Mouse (Mus musculus) spleen, postnatal 10 days (tissue): ENCODE measurements around the gene Serpina6.

Source experiments
- DNase-seq, 2 experiments: peaks; one replicate each; pipeline ENCODE4 v3.0.0; 2021 to 2022; ENCODE audit warnings: low spot score in 2 of 2

Gene Serpina6

DNA sequence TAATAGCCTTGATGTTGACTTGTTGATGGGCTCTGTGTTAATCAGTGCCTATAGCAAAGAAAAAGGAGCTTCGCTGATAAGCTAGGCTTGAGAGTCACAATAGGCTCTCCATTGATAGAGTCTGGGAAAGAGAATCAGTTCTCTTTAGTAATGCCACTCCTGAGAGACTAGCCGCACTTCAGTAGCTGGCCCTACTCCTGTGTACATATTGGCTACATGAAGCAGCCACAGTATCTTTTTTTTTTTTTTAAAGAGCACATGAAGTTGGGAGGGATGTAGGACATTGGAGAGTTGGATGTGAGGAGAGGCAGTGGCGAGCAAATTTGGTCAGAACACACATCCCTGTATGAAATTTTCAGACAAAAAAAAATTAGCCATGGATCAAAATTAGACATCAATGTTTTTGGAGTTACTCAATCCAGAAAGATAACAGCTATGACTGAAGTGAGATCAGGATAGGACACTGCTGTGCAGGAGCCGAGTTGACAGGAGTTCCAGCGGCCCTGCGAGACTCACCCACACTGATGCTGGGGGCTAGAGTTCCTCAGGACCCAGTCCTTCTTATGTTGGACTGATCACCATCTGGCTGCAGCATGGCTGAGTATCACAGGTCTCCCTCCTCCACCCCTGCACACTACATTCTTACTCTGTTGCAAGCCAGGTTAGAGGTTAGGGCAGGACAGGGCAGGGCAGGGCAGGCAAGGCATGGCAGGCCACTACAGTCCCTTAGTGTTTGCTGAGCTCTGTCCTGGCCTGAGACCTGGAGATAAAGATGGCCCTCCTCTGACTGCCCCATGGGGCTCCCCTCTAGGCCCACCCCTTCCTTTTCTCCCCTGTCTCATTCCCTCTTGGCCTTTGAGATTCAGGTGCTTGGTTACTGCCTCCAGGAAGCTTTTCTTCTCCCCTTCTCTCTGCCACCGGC, 1.6 kb downstream of the Serpina6 start:
- DNase-seq = no peak

DNA sequence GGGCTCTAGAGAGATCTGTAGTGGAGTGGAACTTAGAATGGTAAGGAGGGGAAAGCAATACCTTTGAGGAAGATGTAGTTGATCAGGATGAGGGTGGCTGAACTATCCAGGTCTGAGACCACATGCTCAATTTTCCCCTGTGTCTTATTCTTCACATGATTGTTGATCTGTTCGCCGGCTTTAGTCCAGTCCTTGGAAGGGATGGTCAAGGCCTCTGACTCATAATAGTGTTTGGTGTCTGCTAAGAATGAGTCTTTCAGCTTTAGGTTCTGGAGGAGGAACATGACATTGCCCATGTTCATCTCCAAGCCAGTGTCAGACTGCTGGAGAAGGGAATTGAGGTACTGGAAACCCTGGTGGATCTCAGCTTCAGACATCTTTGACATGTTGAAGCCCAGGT, 3.2 kb downstream of the Serpina6 start:
- DNase-seq = no peak

DNA sequence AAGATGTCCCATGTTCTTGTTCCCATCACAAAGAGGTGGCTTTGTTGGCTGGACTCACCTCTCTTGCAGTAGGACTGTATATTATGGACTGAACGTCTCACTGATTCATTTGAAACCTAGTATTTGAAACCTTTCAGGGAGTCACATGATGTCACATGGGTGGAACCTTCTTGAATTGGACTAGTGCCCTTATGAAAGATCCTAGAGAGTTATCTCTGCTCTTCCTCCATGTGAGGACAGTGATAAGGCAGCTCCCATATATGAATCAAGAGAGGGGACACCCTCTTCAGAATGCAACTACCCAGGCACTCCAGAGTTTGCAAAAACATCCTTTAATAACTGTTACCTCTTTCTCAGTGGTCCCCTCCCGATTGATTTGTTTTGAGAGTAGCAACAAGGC, 10.7 kb downstream of the Serpina6 start:
- DNase-seq = no peak

DNA sequence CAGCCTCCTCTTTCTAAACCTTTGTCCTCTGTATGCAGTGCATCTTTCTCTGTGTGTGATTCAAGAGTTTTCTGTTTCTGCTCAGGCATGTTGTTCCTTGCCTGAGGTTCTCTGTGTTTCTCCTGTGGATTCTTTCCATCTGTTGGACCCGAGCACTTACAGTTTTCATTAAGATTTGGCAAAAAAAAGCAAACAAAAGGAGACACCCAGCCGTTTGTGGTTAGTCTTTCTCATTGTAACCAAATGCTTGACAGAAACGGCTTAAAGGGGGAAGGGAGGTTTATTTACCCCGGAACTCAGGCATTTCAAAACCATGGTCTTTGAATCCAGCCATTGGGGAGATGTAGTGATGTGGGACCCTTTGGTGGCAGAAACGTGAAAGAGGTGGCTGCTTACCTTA, 12.4 kb downstream of the Serpina6 start:
- DNase-seq = no peak

DNA sequence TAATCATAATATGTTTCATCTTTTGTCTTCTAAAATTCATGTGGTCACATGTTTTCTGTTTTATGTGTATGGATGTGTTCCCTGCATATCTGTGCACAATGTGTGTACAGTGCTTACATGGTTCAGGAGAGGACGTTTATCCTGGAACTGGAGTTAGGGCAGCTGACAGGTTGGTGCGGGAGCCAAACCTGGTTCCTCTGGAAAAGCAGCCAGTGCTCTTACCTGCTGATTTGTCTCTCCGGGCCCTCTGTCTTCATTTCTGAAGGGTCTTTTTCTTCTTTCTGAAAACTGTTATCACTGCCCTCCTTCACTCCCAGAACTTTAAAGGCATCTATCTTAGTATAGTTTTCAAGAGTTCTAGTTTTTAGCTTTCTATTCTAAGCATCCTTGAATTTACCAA, 13.2 kb downstream of the Serpina6 start:
- no peak for DNase-seq

DNA sequence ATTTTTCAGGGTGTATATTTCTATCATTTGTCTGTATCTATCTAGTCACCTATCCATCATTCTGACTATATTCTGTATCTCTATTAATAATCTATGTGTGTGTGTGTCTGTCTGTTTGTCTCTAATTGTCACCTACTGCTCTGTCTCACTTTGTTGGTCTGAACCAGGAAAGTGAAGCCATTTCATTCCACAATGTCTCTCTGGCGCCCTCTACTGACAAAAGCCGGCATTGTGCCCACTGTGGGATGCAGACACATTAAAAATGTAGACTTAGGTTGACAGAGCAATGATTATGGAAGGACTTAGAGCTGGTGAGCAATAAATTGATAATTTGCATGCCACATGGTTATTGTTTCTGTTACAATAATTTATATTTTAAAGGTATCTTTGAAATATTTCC, 13.7 kb downstream of the Serpina6 start:
- DNase-seq = peak; percentile 50 to 76

DNA sequence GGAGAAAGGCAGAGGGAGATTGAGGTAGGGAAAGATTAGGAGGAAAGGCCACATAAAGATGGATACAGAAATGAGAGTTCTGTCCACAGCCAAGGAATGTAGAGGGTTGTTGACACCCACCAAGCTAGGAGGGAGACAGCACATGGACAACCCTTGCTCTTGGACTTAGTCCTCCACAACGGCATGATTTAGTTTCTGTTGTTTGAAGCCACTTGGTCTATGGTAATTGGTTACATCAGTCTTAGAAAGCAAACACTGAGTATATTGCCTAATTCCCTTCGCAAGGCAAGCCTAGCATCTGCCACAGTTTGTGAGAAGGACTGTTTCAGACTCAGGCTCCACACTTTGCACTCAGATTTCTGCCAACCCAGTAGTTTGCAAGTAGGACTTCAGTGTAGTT, 21.2 kb downstream of the Serpina6 start:
- no peak for DNase-seq

DNA sequence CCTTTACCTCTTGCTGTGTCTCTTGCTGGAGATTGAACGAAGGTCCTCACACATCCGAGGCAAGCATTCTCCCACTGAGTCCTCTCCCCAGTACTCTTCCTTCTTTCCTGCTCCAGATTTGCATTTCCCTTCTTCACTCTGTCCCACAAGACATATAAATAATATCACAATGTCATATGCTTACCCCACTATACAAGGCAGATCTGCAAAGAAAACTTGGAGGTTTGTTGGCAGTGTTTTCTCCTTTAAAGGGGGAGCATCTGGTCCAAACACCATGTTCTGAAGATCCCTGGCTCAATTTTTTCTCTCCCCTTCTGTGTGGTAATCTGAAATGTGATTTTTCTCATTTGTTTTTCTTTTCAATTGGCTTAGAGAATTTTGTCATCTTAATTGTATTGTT, 22.6 kb downstream of the Serpina6 start:
- no peak for DNase-seq

DNA sequence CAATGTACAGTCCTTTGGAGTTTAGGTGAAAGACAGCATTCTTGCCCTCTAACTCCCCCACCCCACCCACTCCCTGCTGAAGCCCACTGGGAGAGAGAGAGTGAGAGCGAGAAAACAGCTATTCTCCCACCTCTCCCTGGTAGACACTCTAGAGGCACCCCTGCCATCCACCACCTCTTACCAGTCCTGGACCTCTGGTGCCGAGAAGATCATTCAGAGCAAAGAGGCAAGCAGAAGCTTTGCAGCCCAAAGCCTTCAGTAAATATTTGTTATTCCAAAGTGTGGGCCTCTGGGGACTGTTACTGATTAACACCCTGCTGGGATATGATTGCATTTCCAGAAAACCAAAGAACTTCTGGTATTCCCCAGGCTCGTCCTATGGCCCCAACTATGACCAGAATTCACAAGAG, 25.8 kb downstream of the Serpina6 start, which contains the start of gene Serpina10:
TSS of gene Serpina10 (minus strand) at position 242 of the 410 bp plus-strand sequence.
- DNase-seq = no peak

DNA sequence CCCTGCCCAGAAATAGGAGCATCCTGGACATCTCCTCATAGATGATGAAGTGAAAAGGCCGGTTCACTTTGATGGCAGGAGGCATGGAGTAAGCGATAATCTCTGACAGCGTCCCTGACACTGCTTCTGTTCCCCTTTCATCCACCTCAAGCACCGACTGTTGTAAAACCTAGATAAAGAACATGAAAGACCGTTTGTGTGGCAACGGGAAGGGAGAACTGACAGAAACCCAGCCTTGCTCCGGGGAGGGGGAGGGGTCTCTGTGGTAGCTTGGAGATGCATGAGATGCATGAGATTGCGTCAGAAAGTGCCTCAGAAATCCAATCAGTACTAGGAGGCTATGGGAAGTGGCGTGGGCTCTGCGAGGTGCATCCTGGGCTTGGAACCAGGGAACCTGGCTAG, 40.2 kb downstream of the Serpina6 start:
- no peak for DNase-seq

DNA sequence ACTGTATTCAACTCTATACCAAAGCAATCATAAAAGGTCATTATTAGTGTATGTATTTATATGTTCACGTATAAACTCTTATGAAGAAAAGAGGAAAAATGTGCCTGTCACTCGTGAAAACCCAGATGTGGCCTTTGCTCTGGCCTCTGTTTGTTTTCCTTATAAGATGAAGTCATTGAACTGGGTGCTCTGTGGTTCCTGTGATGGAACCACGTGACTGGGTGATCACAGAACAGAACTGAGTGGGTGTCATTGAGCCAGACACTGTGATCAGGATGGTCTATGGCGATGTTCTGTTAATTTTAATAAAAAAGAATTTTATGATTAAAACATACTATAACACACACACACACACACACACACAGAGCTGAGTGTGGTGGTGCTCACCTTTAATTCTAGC, 41.3 kb downstream of the Serpina6 start:
- no peak for DNase-seq

DNA sequence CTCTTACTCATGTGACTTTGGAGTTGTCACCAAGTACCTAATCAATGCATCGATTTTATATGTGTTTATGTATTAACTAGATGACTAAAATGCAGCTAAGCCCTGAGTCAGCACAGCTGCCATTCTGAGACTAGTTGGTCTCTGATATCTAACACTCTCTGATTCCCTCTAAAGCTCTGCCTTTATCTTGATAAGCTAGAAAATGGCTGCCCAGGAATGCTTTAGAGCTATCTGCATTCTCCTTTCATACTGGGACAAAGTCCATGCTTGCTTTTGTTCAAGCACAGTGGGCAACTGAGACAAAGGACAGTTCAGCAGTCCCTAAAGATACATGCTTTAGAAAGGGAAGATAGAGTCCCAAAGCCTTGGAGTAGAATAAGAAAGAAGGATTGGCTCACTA, 41.9 kb downstream of the Serpina6 start:
- DNase-seq = no peak

DNA sequence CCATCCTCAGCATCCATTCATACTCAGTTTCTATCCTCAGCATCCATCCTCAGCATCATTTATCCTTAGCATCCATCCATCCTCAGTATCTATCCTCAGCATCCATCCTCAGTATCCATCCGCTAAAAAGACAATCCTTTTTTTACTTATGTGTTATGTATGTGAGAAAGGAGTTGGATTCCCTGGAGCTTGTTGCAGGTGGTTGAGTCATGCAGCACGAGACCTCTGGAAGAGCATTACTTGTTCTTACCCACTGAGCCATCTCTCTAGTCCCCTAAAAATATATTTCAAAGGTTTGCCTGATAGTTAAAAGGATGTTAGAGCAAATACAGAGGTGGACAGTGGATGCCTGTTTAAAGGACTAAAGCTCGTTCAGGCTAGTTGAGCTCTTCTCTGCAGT, 55.2 kb downstream of the Serpina6 start:
- DNase-seq = no peak

DNA sequence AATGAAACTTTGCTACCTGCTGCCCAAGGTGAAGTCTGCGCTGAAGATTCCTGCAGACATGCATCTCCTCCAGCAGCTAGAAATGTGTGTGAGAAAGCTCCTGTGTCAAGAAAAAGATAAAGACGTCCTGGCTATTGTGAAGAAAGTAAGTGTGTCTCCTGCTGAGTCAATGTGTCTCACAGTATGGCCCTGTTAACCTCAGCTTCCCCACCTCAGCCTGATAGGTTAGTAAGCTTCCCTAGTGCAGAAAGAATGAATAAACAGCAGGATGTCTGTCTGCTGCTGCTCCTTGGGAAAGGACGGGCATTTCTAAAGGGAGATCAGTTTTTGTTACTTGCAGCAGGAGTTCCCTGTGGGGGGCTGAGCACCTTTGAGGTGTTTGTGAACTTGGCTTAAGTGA, 56.6 kb downstream of the Serpina6 start:
- no peak for DNase-seq

DNA sequence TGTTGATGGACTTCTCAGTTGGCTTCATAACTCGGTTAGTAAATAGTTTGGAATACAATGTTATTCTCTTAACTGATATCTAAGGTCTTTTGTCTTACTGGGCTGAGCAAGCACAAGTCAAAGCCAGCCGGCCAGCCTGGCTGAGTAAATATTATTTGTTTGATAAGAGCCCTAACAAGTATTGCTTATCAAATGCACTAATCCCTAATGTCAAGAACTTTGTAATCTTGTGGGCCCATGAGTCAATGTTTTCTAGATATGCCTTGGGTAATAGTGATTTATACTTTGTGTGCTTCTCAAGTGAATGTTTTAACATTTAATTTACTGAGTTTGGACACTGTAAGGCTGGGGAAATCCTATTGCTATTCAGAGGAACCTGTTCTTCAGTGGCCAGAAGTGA, 58.6 kb downstream of the Serpina6 start:
- DNase-seq = no peak
